Mouse (Mus musculus): Measurements from ENCODE around the gene Gm17606.

GRCm38 (mm10) chr14:54632252-54632651 lies 8.5 kb upstream of the Gm17606 start:
- TF ChIP-seq POLR2A (IDR thresholded peaks at IDR 0.05; ENCODE audit: insufficient read length, low read depth) (no peak), USF1 (IDR thresholded peaks at IDR 0.05; ENCODE audit: low read depth) (no peak)
